Mouse (Mus musculus) neutrophil, adult 5-6 weeks (primary cell): ENCODE data around the gene Fam189a1. TPM values are rescaled to one million over a fixed set of nuclear protein-coding genes. Genes with fewer than 3 reads are reported as not detected.

Experiments used
- ATAC-seq: fragments of 151-379, 151-347 bp; 2 replicates; pipeline ENCODE4 v1.8.0; 2017; ENCODE audit warnings: mild to moderate bottlenecking, moderate TSS enrichment; ENCODE audit not compliant: insufficient number of reproducible peaks, poor library complexity, low FRiP score, severe bottlenecking; ENCODE audit errors: extremely low read depth
- total RNA-seq: library from RNA; stranded (forward); fragments of 200-1000 nt; gene quantifications from 2 replicates; pipeline ENCODE4 v1.2.3, GENCODE M21; 2017

Fam189a1 gene
- total RNA-seq, 1 experiment from 2014 or later, result not detected

DNA sequence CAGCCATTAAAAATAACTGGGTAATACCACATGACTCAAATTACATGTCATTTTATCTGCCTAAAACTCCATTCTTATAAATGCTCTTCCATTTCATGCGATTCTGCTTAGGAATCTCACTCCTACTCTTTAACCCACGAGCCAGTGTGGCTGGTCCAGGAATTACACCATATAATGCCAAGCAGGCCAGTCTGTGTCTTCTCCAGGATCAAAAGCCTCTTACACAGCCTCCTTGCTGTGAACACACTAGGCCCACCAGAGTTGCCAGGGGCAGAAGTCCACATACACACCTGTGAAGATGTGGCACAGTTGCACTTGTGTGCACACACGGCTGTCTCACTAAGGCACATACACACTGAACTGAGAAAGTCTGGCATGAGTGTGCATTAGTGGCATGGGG lies 50.8 kb downstream of the Fam189a1 start:
- no peak for ATAC-seq

DNA sequence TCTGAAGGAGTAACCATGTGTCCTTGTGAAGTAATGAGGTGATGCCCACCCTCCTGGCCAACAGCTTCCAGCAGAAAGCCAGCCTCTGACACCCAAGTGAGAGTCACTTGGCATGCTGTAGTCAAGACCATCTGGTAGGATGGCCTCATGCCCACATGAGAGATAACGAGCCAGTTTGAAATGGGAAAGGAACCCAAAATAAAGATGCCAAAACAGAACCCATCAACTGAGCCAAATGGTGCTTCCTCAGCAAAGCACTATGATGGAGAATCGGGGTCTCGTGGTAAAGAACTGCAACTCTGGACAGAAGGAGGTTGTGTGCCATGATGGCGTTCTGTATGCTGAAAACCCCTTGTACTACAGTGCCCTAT lies 51.3 kb downstream of the Fam189a1 start:
- ATAC-seq, result no peak

DNA sequence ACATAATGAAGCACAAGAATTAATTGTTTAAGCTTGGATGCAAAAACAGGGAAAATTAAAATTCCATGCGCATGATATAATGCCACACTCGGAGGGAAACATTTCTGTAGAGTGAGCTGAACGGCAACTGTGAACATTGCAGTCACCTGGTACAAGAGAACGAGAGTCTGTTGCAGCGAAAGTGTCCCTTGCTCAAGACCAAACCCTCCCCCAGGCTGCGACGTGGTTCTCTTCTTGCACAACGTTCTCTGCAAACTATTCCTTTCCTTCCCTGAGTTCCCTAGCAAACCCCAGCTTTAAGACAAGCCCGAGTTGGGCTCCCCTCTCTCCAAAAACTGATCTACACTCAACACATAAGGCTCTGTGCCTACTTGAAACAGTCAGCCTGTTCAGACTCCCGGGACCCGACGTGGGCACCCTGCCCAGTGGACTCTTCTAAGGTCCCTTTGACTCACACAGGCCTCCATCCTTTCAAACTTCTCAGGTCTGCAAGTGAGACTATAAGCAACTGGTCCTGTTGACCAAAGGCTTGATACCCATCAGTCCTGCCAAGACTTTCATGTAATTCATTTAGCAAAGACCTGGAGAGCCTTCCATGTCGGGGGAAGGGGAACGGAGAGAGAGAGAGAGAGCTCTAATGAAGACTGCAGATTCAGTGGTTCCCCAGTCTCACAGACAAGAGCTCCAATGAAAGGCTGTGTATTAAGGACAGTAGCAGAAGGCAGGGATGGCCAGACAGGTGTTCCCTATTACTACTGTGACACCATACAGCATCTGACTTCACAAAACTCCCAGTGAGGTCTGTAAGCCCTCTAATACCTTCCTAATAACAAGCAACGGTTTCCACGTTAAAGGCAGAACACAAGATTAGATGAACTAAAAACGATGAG lies 51.9 kb downstream of the Fam189a1 start:
- ATAC-seq, result no peak

DNA sequence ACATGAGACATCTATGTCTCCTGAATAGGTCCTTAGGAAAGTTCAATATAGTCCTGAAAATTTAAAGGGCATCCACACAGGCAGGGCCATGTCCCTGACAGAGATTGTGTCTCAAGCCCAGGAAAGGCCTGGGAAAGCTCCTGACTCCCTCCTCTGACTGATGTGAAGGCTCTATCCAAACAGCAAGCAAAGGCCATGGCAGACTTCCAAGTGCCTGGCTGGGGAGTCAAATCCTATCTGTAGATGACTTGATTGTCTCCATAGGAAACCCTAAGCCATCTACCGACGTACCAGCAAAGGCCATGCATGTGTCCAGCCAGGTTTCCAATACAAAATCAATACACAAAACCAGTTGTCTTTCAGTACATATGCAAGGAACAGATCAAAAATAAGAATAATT lies 54.7 kb downstream of the Fam189a1 start:
- ATAC-seq, result no peak

DNA sequence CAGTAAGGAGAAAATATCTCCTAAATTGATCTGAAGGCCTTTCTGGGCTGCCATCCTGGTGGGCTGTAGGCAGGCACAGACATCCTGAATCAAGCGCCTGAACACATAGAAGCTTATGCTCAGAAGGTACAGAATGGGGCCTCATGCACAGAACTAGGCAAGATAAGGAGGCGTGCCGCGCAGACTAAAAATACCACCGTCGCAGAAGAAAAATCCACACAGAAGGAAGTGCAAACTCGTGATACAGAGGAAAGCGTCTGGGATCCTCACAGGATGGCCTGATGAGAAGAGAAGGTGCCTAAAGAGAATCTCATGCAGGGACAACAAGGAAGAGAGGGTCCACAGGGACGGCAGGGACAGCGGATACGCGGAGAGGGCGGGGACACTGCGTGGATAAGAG lies 58.7 kb downstream of the Fam189a1 start:
- no peak for ATAC-seq

DNA sequence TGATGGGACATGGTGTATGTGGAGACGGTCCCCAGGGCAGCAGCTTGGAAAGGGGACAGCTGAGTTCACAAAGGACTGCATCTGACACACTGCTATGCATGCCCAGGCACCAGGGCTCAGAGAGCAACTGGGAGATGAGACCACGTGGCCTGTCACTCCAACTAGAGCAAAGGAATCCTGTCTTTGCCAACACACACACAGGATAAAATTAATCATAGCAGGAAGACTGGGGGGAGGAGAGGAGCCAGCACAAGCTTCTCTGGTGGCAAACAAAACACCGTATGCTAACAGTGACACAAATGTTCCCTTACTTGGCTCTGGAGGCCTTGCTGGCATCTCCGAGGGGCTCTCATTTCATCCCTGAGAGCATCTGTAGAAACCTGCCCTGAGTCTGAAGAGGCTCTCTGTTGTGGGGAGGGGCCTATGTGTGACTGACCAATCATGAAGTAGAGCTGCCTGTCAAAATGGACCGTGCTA lies 60.7 kb downstream of the Fam189a1 start:
- no peak for ATAC-seq

DNA sequence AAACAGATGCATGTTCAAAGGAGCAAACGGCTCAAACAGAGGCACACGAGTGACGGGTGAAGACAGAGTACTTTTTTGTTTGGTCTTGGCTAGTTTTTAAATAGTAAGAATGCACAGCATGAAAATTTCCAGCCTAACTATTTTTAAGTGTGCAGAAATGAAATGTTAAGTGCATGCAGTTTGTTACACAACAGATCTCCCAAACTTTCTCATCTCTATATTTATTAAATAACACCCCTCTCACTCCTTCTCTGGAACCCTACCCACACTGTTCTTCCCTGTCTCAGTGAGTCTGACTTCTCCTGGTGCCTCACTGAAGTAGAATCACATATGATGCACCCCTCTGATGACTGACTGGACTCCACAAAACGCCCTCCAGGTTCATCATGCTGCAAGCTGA lies 63.1 kb downstream of the Fam189a1 start:
- no peak for ATAC-seq

DNA sequence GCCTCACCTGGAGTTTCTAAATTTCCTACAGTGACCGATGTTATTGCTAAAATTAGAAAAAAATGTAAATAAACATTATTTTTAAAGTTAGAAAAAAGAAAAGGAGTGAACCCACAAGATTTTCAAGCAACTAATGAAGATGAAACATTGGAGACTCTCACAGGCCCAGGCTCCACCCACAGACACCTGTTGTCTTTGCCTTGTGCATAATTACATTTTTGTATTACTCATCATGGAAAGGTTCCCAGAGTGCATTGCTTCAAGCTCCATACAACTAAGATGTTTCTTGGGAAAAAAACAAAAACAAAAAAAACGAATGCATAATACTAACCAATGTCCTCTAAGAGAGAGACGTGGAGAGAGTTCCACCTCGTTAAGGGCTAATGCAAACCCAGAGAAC lies 64.9 kb downstream of the Fam189a1 start:
- no peak for ATAC-seq

DNA sequence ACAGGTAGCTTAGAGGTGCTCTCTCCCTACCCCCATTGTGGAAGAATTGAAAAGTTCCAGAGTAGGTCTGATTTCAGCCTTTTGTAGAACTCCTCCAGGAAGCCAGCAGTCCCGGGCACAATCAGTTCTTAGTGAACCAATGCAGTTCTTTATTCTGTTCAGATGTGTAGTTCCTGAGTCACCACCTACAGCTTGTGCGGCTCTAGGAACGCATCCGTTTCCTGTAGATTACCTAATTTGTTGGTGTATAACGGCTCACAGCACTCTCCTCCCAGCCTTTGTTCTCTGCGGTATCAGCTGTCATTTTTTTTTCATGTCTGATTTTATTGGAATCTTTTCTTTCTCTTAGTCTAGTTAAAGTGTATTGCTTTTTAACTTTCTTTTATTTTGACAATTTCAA lies 70.4 kb downstream of the Fam189a1 start:
- no peak for ATAC-seq

DNA sequence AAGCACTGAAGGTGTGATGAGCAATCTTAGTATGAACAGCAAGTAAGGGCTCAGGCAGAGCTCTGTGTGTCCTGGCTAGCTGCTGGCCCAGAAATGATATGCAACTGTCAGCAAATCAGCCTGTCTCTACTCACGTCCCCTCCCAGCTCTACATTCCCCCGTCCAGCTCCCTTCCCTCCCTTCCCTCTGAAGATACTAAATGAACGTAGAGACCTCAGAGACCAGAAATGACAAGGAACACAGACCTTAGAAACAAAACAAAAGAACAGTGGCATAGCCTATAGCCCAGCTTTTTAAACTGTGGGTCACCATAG lies 73.6 kb downstream of the Fam189a1 start:
- no peak for ATAC-seq

DNA sequence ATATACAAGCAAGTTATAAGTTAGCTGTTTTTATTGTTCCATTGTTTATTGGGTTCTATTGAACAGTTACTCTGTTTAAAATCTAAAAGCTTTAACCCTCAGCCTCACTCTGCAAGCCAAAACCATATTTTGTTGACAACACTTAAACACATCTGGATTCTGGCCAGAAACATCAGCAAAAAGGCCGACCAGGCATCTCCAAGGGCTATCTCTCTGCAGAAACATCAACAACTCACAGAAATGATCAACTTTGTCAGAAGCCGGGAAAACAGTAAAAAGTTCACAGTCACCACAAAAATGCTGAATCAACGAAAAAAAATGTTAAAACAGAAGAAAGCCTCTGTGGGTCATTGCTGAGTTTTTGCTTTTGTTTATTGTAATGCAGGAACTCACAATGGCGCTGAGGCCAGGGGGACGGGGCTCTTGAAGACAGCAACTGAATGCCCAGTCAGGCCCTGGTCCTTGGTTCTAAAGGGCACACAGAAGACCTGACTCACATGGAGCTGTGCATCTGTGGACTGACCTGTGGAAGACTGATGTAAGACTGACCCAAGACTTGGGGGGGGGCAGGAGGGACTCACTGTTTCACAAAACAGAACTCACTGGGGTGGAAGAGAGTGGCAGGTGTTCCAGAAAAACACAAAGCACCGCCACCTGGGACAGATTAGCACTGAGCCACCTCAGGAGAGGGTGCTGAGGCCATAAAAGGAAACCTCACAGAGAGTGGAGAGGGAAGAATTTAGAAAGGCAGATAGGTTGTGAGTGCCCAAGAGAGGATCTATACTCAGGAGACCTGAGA lies 74.2 kb downstream of the Fam189a1 start:
- ATAC-seq, result no peak

DNA sequence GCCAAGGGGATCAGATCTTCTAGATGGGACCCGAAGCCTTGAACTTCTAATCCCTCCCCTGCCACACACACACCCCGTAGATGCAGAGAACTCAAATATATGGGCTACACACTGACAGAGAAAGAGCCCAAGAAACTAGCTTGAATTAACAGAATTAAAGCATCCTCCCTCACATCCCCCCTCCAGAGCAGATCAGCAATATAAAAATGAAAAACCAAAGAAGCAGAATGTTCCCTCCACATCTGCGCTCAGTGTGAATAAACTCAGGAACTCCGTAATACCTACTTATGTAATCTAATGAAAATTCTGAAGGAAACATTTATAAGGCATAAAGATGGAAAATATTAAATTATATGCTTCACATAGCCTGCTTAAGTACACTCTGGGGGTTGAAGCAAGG lies 80.2 kb downstream of the Fam189a1 start:
- ATAC-seq, result no peak

DNA sequence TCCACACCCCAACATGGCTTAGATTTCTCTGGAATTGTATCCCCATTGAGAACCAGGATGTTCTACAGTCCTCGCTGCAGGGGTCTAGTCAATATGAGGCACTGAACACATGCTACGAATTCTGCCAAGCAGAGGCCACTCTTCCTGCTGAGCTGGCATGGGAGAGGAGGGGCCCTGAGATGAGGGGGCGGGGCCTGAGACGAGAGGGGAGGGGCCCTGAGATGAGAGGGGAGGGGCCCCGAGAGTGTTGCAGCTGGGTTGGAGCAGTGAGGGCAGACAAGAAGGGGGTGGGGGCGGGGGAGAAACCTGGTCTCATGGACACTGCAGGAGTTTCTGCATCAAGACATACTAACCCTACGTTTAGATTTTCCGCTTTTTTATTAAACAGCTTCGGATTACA lies 82.2 kb downstream of the Fam189a1 start:
- no peak for ATAC-seq

DNA sequence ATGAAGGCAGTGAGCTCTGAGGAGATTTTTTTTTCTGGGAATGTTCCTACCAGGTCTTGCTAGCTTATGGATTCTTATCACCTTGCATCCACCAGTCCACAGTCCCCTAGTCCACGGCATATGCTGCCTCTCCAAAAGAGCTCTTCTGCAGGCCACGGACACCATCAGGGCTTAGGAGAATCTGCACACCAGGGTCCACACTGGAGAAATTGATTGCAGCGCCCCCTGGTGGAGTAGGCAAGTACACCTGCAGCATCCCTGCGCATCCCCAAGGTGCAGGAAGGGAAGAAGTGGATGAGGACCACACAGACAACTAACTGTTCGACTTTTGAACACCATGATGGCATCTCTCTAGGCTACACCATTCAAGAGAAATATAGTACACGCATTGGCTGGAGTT lies 82.8 kb downstream of the Fam189a1 start:
- ATAC-seq, result no peak

DNA sequence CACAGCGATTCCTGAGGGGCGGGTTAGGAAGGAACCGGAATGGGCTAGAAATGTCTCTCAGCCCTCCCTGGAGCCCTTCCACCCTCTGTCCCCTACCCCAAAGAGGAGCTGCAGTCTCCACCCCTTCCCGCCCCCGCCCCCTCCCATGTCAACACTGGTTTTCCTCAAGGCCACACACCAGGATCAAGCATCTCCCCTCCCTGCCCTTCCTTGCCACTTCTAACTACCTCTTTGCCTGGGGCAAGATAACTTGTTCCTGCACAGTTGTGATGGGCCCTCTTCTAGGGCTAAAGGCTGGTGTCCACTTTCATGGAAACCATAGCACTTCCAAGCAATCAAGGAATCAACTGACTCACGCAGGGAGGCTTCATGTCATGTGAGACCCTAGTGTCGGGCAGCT lies 90.2 kb downstream of the Fam189a1 start:
- ATAC-seq, result no peak

DNA sequence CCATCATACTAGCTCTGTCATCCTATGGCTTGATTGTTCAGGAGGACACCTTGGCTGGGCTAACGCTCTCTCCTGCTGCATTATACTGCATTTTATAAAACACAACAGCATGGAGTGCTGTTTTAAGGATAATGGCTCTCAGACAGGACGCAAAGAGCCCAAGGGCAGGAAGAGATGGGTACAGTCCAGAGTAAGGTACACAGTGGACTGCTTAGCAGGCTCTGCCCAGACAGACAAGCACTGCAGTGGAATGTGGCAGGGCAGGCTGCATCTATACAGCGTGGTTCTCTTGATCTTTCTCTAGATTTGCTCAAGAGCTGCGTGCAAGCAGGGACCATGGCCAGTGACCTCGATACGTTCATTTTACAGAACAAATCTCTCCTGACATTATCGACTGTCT lies 90.9 kb downstream of the Fam189a1 start:
- no peak for ATAC-seq

DNA sequence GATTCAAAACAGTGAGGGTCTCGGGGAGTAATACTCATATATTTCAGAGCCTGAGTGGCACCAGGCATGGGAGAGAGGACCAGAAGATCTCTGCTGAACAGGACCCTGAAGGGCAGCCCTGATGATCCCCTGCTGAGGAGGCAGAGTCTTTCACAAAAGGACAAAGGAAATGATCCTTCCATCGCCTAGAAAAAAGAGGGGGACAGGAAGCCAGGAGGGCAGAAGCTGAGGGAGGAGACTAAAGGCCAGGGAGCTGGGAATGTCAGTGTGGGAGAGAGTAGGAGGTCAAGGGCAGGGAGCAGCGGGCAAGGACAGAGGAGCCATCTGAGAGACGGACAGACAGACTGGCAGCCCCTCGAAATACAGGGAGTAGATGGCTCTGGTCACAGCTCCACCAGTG lies 91.7 kb downstream of the Fam189a1 start:
- ATAC-seq, result no peak

DNA sequence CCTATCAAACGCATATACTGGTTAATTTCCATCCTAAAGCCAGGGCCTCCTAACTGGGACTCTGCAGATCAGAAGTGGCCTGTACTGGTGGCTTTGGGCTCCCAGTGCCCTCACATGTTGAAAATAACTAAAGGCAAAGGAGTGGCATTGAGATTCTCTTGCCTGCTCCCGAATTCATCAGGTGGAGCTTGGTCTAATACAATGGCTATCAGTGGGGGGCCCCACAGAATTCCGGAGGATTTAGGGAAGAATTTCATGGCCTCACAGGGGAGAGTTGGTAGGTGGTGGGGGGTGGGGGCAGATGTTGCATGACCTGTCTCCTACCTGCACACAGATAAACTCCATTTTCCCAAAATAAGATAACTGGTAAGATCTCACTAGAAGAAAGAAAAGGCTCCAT lies 92.3 kb downstream of the Fam189a1 start:
- ATAC-seq, result no peak

DNA sequence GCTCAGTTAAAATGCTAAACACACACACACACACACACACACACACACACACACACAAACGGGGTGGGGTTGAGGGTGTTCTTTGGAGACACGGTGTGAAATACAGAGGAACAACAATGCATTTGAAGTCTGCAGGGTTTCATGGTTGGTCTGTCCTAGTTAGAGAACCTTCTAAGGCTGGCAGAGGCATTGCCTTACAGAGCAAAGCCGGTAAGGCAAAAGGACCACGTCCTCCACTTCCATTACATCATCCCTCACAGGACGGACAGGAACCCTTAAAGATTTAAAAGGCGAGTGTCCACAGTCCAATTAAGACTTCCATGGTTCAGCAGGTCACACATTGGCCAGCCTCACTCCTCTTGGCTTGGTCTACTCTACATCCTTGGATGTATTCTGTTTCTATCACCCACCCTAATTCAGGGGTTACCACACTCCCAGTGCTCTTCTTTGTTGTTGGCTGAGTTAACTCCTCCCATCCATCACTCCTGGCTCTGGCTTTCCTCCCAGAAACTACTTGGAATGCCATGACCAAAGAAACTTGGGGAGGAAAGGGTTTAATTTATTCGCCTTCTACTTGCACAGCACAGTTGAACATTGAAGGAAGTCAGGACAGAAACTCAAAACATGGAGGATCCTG lies 96.1 kb downstream of the Fam189a1 start:
- no peak for ATAC-seq

DNA sequence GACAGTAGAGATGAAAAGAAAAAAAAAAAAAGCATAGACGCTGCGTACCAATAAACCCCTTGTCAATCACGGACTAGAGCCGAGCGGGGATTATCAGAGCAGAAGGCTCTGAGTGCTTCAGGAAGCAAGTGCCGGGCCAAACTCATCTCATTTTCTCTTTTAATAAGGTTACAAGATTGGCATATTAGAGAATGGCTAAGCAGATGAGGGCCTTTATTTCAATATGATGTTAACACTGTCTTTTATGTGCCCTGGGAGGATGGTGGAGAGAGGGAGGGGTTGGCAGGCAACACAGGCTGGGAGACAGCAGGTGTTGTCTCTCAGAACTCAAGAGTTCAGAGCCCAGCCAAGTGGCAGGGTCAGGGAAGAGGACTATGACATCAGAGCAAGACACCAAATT lies 99.5 kb downstream of the Fam189a1 start:
- no peak for ATAC-seq
